Mouse (Mus musculus) stomach, embryonic 14.5 days (tissue): Measurements from ENCODE around the gene Ovol2. TPM values are rescaled to one million over a fixed set of nuclear protein-coding genes. Genes with fewer than 3 reads are reported as not detected.

Experiments used
- ATAC-seq: fragments of 200-750 bp; cut with Nextera tagmentation; 2 replicates; pipeline ENCODE4 v1.8.0; 2017; ENCODE audit warnings: low read depth, moderate TSS enrichment; ENCODE audit not compliant: insufficient number of reproducible peaks, insufficient read depth, low FRiP score
- H3K27ac ChIP-seq: fragments of 300-500 bp; sonication (generic); 2 replicates; pipeline ENCODE4 v1.5.1; 2014; ENCODE audit warnings: mild to moderate bottlenecking, low read length, moderate library complexity, mixed read lengths
- H3K27me3 ChIP-seq: fragments of 300-500 bp; sonication (generic); 2 replicates; pipeline ENCODE4 v1.6.1; 2014; ENCODE audit warnings: low read length, control low read depth, mixed read lengths; ENCODE audit not compliant: control insufficient read depth, insufficient read depth
- H3K36me3 ChIP-seq: fragments of 300-500 bp; sonication (generic); 2 replicates; pipeline ENCODE4 v1.6.1; 2014; ENCODE audit warnings: mild to moderate bottlenecking, control low read depth, low read length, moderate library complexity, mixed read lengths; ENCODE audit not compliant: control insufficient read depth, insufficient read depth
- H3K4me1 ChIP-seq: fragments of 300-500 bp; sonication (generic); 2 replicates; pipeline ENCODE4 v1.6.1; 2014; ENCODE audit warnings: low read length, control low read depth, mixed read lengths; ENCODE audit not compliant: control insufficient read depth, insufficient read depth
- H3K4me2 ChIP-seq: fragments of 300-500 bp; sonication (generic); replicated peaks from 2 replicates; pipeline ENCODE4 v1.6.1; 2014; ENCODE audit warnings: low read depth, low read length, control low read depth
- H3K4me3 ChIP-seq: fragments of 300-500 bp; sonication (generic); 2 replicates; pipeline ENCODE4 v1.5.1; 2014; ENCODE audit warnings: low read depth, low read length, control low read depth
- H3K9ac ChIP-seq: fragments of 300-500 bp; sonication (generic); replicated peaks from 2 replicates; pipeline ENCODE4 v1.6.1; 2014; ENCODE audit warnings: low read depth, mild to moderate bottlenecking, control low read depth, low read length, moderate library complexity, mixed read lengths
- H3K9me3 ChIP-seq: fragments of 300-500 bp; sonication (generic); 2 replicates; pipeline ENCODE4 v1.6.1; 2016; ENCODE audit warnings: low read depth, low read length, control low read depth; ENCODE audit not compliant: control insufficient read depth
- WGBS: fragments of 180-500 bp; shearing (Covaris S2); extraction: QIAGEN DNeasy Blood & Tissue Kit; methylation state at CpG from one replicate; pipeline ENCODE4 v1.1.7; 2014; 5-methylcytosine and 5-hydroxymethylcytosine counted together
- polyA plus RNA-seq: library from polyadenylated mRNA; unstranded; fragments of >200 nt; fragmentation: Nextera tagmentation; extraction: Ambion mirVana; gene quantifications from 2 replicates; pipeline ENCODE4 v1.2.1, GENCODE M21; 2014

The Ovol2 gene
- polyA plus RNA-seq, 1 experiment from 2014 or later: 4.0 TPM

DNA sequence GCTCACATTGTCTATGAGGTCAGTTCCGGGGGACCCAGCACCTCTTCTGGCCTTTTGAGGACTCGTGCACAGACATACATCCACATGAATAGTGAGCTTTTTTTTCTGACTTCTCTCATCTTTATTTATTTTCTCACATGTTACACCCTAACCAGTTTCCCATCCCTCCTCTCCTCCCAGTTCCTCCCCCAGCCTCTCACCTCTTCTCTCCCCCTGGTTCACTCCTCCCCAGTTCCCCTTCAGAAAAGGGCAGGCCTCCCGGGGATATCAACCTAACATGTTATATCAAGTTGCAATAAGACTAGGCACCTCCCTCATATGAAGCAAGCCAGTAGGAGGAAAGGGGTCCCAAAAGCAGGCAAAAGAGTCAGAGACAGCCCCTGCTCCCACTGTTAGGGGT lies 51.4 kb downstream of the Ovol2 start:
- ATAC-seq: no peak
- H3K27ac ChIP-seq: no peak overlapping the region
- H3K27me3 ChIP-seq: no peaks in the 10 kb centered on the region
- no peaks in the 10 kb centered on the region for H3K9me3 ChIP-seq
- WGBS: 76% methylated on average over 3 of the region's 3 CpGs
- H3K36me3 ChIP-seq: peaks cover 15% of the 10 kb centered on the region; the same call in 1 of the 2 replicates
- H3K9ac ChIP-seq: no peak overlapping the region
- no peaks in the 10 kb centered on the region for H3K4me1 ChIP-seq
- no peak overlapping the region for H3K4me3 ChIP-seq
- no peak overlapping the region for H3K4me2 ChIP-seq

DNA sequence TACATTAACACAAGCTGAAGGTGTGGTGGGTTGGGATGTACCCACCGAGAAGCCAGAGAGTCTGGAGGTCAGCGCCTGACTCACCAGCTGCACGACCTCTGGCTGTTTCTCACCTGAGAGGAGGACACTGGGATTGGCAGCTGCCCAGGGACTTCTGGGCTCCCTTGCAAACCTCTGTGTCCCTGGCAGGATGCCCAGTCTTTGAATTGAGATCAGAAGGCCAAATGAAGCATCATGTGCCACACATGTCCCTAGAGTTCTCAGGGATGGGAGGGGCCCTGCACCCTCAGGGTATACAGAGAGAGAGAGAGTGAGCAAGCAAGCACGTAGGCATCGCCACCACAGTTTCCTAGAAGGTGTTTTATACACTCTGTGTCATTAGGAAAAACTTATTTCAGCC lies 52.2 kb downstream of the Ovol2 start:
- peaks cover 15% of the 10 kb centered on the region; the same call in 1 of the 2 replicates for H3K36me3 ChIP-seq
- 82% methylated on average over 5 of the region's 5 CpGs for WGBS
- H3K4me2 ChIP-seq: no peak overlapping the region
- peaks cover 3% of the 10 kb centered on the region; the same call in 1 of the 2 replicates for H3K4me1 ChIP-seq
- no peak overlapping the region for H3K4me3 ChIP-seq
- H3K27me3 ChIP-seq: no peaks in the 10 kb centered on the region
- H3K9ac ChIP-seq: no peak overlapping the region
- H3K27ac ChIP-seq: no peak overlapping the region
- no peak for ATAC-seq
- no peaks in the 10 kb centered on the region for H3K9me3 ChIP-seq

DNA sequence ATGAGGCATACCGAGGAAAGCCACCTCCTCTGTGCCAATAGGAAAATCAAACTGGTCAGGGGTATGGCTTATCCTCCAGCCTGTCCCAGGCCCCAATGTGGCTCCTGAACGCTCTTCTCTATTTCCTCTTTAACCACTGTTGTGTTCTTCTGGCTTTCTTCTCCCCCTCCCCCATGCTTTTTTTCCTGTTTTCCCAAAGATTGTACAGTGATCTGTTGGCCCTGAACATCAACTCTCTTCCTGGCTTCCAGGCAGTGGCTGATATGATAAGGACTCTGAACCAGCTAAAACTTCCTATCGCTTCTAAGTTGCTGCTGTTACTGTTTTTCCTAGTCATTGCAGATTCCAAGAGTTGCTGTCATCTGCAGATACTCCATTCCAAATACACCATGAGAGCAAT lies 55.1 kb downstream of the Ovol2 start:
- WGBS: 91% methylated on average over 3 of the region's 3 CpGs

DNA sequence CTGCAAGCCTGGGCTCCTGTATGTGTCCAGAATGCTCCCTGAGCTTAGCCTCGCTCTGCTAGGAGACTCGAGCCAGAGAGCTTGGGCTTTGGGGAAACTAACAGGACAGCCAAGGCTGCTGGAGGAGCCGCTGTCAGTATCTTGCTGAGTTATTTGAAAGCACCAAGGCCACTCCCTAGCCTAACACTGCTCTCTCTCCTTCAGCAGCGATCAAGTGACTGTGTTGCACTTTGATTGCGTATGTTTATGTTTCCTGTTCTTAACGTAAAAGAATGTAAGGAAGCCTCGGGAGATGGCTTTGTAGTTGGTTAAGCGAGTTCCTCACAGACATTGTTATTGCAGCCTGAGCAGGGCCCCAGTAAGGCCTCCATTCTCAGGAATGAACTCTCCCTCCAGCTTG lies 57.2 kb downstream of the Ovol2 start:
- 0 out of 2 replicates have a peak overlapping the region, but pooled peaks have one; percentile 0 for H3K9ac ChIP-seq
- H3K4me2 ChIP-seq: no peak overlapping the region
- no peaks in the 10 kb centered on the region for H3K9me3 ChIP-seq
- no peak for ATAC-seq
- peaks cover 8% of the 10 kb centered on the region; the same call in 1 of the 2 replicates for H3K36me3 ChIP-seq
- WGBS: 21% methylated on average over 8 of the region's 8 CpGs
- H3K27me3 ChIP-seq: no peaks in the 10 kb centered on the region
- H3K4me1 ChIP-seq: peaks cover 6% of the 10 kb centered on the region; the same call in 1 of the 2 replicates
- H3K4me3 ChIP-seq: no peak overlapping the region
- no peak overlapping the region for H3K27ac ChIP-seq

More for the DNA sequence above, 55.1 kb downstream of the Ovol2 start:
- Histone ChIP-seq H3K4me1 (peaks cover 6% of the 10 kb centered on the region; the same call in 1 of the 2 replicates), H3K9me3 (no peaks in the 10 kb centered on the region), H3K9ac (no peak overlapping the region), H3K4me3 (no peak overlapping the region), H3K27me3 (no peaks in the 10 kb centered on the region), H3K27ac (no peak overlapping the region), H3K36me3 (peaks cover 15% of the 10 kb centered on the region; the same call in 1 of the 2 replicates), H3K4me2 (no peak overlapping the region)
- ATAC-seq: no peak

DNA sequence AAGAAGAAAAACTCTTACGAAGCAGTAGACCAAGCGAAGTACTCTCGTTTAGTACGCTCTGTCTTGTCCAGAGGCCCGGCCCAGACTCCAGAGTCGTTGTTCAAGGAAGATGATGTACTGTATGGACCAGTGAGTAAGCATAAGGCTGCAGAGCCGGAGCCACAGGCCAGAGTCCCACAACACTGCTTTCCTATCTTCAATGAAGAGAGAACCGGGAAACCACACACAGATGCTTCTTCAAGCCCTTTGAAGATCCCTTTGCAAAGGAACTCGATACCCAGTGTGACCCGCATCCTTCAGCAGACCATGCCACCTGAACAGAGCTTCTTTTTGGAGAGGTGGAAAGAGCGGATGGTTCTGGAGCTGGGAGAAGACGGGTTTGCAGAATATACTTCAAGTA lies 59.9 kb downstream of the Ovol2 start:
- H3K4me2 ChIP-seq: no peak overlapping the region
- 90% methylated on average over 12 of the region's 12 CpGs for WGBS

DNA sequence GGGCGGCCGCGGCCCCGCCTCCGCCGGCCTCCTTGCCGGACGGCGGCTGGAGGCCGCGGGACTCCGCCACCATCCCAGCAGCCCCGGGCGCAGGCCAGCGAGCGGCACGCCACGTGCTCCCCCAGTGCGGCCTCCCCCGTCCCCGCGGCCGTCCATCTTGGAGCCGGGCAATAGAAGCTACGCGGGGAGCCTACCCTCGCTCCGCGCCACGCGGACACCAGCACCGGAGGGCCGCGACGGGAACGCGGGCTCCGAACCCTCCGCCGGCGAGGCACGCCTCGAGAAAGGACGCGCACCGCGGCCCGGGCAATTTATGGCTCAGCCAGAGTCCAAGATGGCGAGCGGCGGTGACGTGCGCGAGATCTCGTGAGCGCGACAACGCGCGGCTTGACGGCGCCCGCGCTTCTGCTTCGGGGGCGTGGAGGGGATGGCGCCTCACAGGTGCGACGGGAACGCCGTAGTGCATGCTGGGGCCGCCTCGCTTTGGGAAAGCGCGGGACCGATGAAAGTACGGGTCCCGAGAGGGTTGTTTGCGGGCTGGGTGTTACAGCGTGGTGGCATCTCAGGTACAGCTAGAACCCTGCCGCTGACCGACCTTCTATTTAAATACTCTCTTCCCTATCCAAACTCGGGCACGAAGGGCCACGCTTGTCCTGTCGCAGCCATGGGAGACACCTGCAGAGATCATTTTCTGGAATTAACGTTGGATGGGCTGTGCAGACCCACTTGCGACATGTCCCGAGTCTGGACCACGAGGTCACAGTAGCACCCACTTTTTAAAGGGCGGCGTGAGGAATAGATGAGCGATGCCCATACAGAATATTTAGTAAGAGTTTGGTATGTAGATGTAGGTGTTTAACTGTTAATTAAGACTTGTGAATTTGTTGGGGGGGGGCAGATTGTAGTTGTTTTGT lies 61.2 kb downstream of the Ovol2 start, which contains the start of the genes Mgme1 and Snx5:
Mgme1 (plus strand) TSS at position 157 of the 914 bp plus-strand sequence.
Snx5 (minus strand) TSS at position 400 of the 914 bp plus-strand sequence.
- peak; percentile 97 for ATAC-seq
- Histone ChIP-seq H3K4me1 (peaks cover 33% of the 10 kb centered on the region), H3K4me3 (peak within 1 kb of the TSS; percentile 96), H3K9ac (peak within 1 kb of the TSS; percentile 98), H3K27me3 (no peaks in the 10 kb centered on the region), H3K4me2 (peak within 1 kb of the TSS; percentile 68), H3K9me3 (no peaks in the 10 kb centered on the region), H3K36me3 (no peaks in the 10 kb centered on the region), H3K27ac (peak within 1 kb of the TSS; percentile 95)
- under 1% methylated on average over 93 of the region's 93 CpGs for WGBS

More for the DNA sequence above, 59.9 kb downstream of the Ovol2 start:
- no peak for ATAC-seq
- no peak overlapping the region for H3K9ac ChIP-seq
- H3K9me3 ChIP-seq: no peaks in the 10 kb centered on the region
- H3K27me3 ChIP-seq: no peaks in the 10 kb centered on the region
- H3K36me3 ChIP-seq: no peaks in the 10 kb centered on the region
- H3K4me3 ChIP-seq: no peak overlapping the region
- peaks cover 25% of the 10 kb centered on the region for H3K4me1 ChIP-seq
- H3K27ac ChIP-seq: no peak overlapping the region

DNA sequence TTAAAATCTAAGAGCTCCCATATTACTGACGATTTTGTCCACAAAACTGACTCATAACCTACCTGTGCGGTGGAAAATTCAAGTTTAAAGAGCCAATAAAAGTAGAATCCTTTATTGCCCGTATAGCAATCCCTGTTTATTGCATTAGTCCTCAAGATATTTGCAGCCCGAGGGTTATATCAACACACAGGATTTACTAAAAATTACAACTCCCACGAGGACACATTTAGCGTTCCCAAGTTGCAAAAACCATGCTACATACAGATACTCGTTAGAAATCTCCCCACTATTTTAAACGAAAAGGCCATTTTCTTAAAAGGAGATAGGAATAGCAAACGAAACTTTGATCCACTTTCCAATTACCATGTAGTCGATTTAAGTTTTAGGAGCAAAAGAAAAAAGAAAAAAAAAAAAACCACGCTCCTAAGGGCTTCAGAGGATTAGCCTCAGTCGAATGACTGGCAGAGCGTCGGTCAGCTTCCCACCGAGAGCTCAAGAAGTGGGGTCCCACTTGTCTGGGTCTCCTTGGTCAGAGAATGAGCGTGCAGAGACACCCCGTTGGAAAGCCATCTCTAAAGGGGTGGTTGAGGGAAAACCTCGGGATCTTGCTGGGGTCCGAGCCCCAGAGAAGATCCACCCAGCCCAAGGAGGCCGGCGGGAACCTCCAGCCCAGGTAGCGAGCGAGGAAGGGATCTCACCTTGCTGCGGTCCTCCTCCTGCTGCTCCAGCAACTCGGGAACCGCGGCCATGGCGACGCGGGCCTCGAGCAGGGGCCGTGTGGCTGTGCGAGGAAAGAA lies 62.1 kb downstream of the Ovol2 start:
- Histone ChIP-seq H3K4me1 (peaks cover 31% of the 10 kb centered on the region), H3K9ac (peak overlapping the region; percentile 98), H3K27me3 (no peaks in the 10 kb centered on the region), H3K27ac (peak overlapping the region; percentile 95), H3K4me2 (peak overlapping the region; percentile 68), H3K9me3 (no peaks in the 10 kb centered on the region), H3K4me3 (peak overlapping the region; percentile 96), H3K36me3 (0 out of 2 replicates have a peak, but pooled peaks cover under 1% of the 10 kb centered on the region)
- ATAC-seq: no peak
- WGBS: under 1% methylated on average over 28 of the region's 33 CpGs

DNA sequence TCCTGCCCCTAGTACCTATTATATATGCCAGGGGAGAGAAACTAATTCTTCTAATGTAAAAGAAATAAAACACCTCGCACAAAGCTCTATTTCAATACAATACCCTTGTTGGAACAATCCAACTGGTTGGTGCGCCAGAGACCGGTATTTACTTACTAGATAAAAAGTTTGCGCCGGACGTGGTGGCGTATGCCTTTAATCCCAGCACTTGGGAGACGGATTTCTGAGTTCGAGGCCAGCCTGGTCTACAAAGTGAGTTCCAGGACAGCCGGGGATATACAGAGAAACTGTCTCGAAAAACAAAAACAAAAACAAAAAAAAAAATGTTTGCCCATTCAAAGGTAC lies 62.7 kb downstream of the Ovol2 start:
- Histone ChIP-seq H3K4me1 (peaks cover 27% of the 10 kb centered on the region), H3K27me3 (no peaks in the 10 kb centered on the region), H3K36me3 (0 out of 2 replicates have a peak, but pooled peaks cover 3% of the 10 kb centered on the region), H3K4me2 (peak overlapping the region; percentile 68), H3K9me3 (no peaks in the 10 kb centered on the region), H3K4me3 (peak overlapping the region; percentile 96), H3K9ac (peak overlapping the region; percentile 98), H3K27ac (no peak overlapping the region)
- 1% methylated on average over 11 of the region's 11 CpGs for WGBS
- no peak for ATAC-seq
